Mouse (Mus musculus) forebrain, embryonic 16.5 days (tissue): ENCODE measurements around the gene St6galnac3. TPM values are rescaled to one million over a fixed set of nuclear protein-coding genes. Genes with fewer than 3 reads are reported as not detected.

ENCODE experiments used
- ATAC-seq: fragments of 200-750 bp; cut with Nextera tagmentation; 2 replicates; pipeline ENCODE4 v1.8.0; 2017; ENCODE audit warnings: mild to moderate bottlenecking, moderate library complexity
- H3K27ac ChIP-seq: fragments of 300-500 bp; sonication (generic); 2 replicates; pipeline ENCODE4 v1.5.1; 2014; ENCODE audit warnings: low read length, control low read depth
- H3K27me3 ChIP-seq: fragments of 300-500 bp; sonication (generic); replicated peaks from 2 replicates; pipeline ENCODE4 v1.6.1; 2014; ENCODE audit warnings: low read length; ENCODE audit not compliant: control insufficient read depth, insufficient read depth
- H3K36me3 ChIP-seq: fragments of 300-500 bp; sonication (generic); 2 replicates; pipeline ENCODE4 v1.6.1; 2014; ENCODE audit not compliant: control insufficient read depth, insufficient read depth
- H3K4me1 ChIP-seq: fragments of 300-500 bp; sonication (generic); replicated peaks from 2 replicates; pipeline ENCODE4 v1.6.1; 2014; ENCODE audit warnings: low read length; ENCODE audit not compliant: control insufficient read depth, insufficient read depth
- H3K4me2 ChIP-seq: fragments of 300-500 bp; sonication (generic); 2 replicates; pipeline ENCODE4 v1.6.1; 2014; ENCODE audit warnings: mild to moderate bottlenecking, low read length, control low read depth
- H3K4me3 ChIP-seq: fragments of 300-500 bp; sonication (generic); replicated peaks from 2 replicates; pipeline ENCODE4 v1.5.1; 2014; ENCODE audit warnings: mild to moderate bottlenecking, low read length, control low read depth
- H3K9ac ChIP-seq: fragments of 300-500 bp; sonication (generic); replicated peaks from 2 replicates; pipeline ENCODE4 v1.6.1; 2014; ENCODE audit warnings: low read depth, low read length, control low read depth
- H3K9me3 ChIP-seq: fragments of 300-500 bp; sonication (generic); 2 replicates; pipeline ENCODE4 v1.6.1; 2016; ENCODE audit warnings: low read length; ENCODE audit not compliant: control insufficient read depth
- WGBS: fragments of 180-500 bp; shearing (Covaris S2); extraction: QIAGEN DNeasy Blood & Tissue Kit; methylation state at CpG from one replicate; pipeline ENCODE4 v1.1.7; 2014; 5-methylcytosine and 5-hydroxymethylcytosine counted together
- polyA plus RNA-seq: library from polyadenylated mRNA; unstranded; fragments of >200 nt; fragmentation: Nextera tagmentation; extraction: Ambion mirVana; gene quantifications from 2 replicates; pipeline ENCODE4 v1.2.1, GENCODE M21; 2015

St6galnac3 gene
- polyA plus RNA-seq, 1 experiment from 2014 or later = 23.5 TPM

- no peaks in the 10 kb centered on the region for H3K9me3 ChIP-seq
- no peak overlapping the region for H3K4me3 ChIP-seq
- H3K36me3 ChIP-seq = no peaks in the 10 kb centered on the region
- H3K4me2 ChIP-seq = peak overlapping the region; percentile 25
- ATAC-seq = peak; percentile 77
- no peak overlapping the region for H3K9ac ChIP-seq
- 21% methylated on average over 22 of the region's 22 CpGs for WGBS
- H3K4me1 ChIP-seq = peaks cover 11% of the 10 kb centered on the region
- H3K27me3 ChIP-seq = no peaks in the 10 kb centered on the region
- H3K27ac ChIP-seq = no peak overlapping the region
Measured at GRCm38 (mm10) chr3:153296375-153297068, 428.5 kb downstream of the St6galnac3 start.

GRCm38 (mm10) chr3:153292853-153293252 lies 432.1 kb downstream of the St6galnac3 start:
- Histone ChIP-seq H3K27ac (no peak overlapping the region), H3K9ac (no peak overlapping the region), H3K4me3 (no peak overlapping the region), H3K27me3 (no peaks in the 10 kb centered on the region), H3K36me3 (no peaks in the 10 kb centered on the region), H3K9me3 (no peaks in the 10 kb centered on the region), H3K4me2 (no peak overlapping the region), H3K4me1 (peaks cover 9% of the 10 kb centered on the region)
- ATAC-seq = no peak
- WGBS = 97% methylated on average over 5 of the region's 5 CpGs

GRCm38 (mm10) chr3:153292363-153292762 lies 432.6 kb downstream of the St6galnac3 start:
- Histone ChIP-seq H3K4me2 (no peak overlapping the region), H3K9ac (no peak overlapping the region), H3K4me3 (no peak overlapping the region), H3K9me3 (no peaks in the 10 kb centered on the region), H3K4me1 (peaks cover 9% of the 10 kb centered on the region), H3K27me3 (no peaks in the 10 kb centered on the region), H3K36me3 (no peaks in the 10 kb centered on the region), H3K27ac (no peak overlapping the region)
- 75% methylated on average over 9 of the region's 9 CpGs for WGBS
- ATAC-seq = no peak

GRCm38 (mm10) chr3:153291406-153292045 lies 433.4 kb downstream of the St6galnac3 start:
- Histone ChIP-seq H3K4me3 (no peak overlapping the region), H3K27ac (no peak overlapping the region), H3K4me1 (peaks cover 5% of the 10 kb centered on the region), H3K36me3 (no peaks in the 10 kb centered on the region), H3K9ac (no peak overlapping the region), H3K9me3 (no peaks in the 10 kb centered on the region), H3K27me3 (no peaks in the 10 kb centered on the region), H3K4me2 (no peak overlapping the region)
- WGBS = 89% methylated on average over 6 of the region's 6 CpGs
- no peak for ATAC-seq

- H3K4me1 ChIP-seq = no peaks in the 10 kb centered on the region
- H3K27ac ChIP-seq = no peak overlapping the region
- H3K9me3 ChIP-seq = no peaks in the 10 kb centered on the region
- no peak overlapping the region for H3K4me3 ChIP-seq
- WGBS = 89% methylated on average over 4 of the region's 4 CpGs
- H3K4me2 ChIP-seq = no peak overlapping the region
- no peak for ATAC-seq
- H3K27me3 ChIP-seq = no peaks in the 10 kb centered on the region
- H3K9ac ChIP-seq = no peak overlapping the region
- H3K36me3 ChIP-seq = no peaks in the 10 kb centered on the region
Measured at GRCm38 (mm10) chr3:153289971-153290370, 435.0 kb downstream of the St6galnac3 start.

- no peak overlapping the region for H3K9ac ChIP-seq
- H3K4me3 ChIP-seq = no peak overlapping the region
- H3K9me3 ChIP-seq = no peaks in the 10 kb centered on the region
- no peak overlapping the region for H3K4me2 ChIP-seq
- H3K36me3 ChIP-seq = no peaks in the 10 kb centered on the region
- ATAC-seq = no peak
- H3K27me3 ChIP-seq = no peaks in the 10 kb centered on the region
- WGBS = 94% methylated on average over 4 of the region's 4 CpGs
- no peak overlapping the region for H3K27ac ChIP-seq
- H3K4me1 ChIP-seq = peaks cover 5% of the 10 kb centered on the region
Measured at GRCm38 (mm10) chr3:153287564-153287963, 437.4 kb downstream of the St6galnac3 start.

GRCm38 (mm10) chr3:153287081-153287480 lies 437.9 kb downstream of the St6galnac3 start:
- no peak overlapping the region for H3K9ac ChIP-seq
- no peaks in the 10 kb centered on the region for H3K9me3 ChIP-seq
- H3K27me3 ChIP-seq = no peaks in the 10 kb centered on the region
- H3K36me3 ChIP-seq = no peaks in the 10 kb centered on the region
- H3K4me2 ChIP-seq = no peak overlapping the region
- H3K4me1 ChIP-seq = peaks cover 10% of the 10 kb centered on the region
- WGBS = 70% methylated on average over 6 of the region's 6 CpGs
- no peak overlapping the region for H3K27ac ChIP-seq
- H3K4me3 ChIP-seq = no peak overlapping the region
- ATAC-seq = no peak

- Histone ChIP-seq H3K4me2 (peak overlapping the region; percentile 12; the same call in 1 of the 2 replicates), H3K9ac (no peak overlapping the region), H3K9me3 (no peaks in the 10 kb centered on the region), H3K36me3 (no peaks in the 10 kb centered on the region), H3K27ac (no peak overlapping the region), H3K4me3 (no peak overlapping the region), H3K4me1 (peaks cover 24% of the 10 kb centered on the region), H3K27me3 (no peaks in the 10 kb centered on the region)
- ATAC-seq = peak; percentile 54
- WGBS = 44% methylated on average over 16 of the region's 16 CpGs
Measured at GRCm38 (mm10) chr3:153282123-153282765, 442.7 kb downstream of the St6galnac3 start.

GRCm38 (mm10) chr3:153278249-153278648 lies 446.7 kb downstream of the St6galnac3 start:
- no peak overlapping the region for H3K4me3 ChIP-seq
- peaks cover 29% of the 10 kb centered on the region for H3K4me1 ChIP-seq
- peaks cover 11% of the 10 kb centered on the region for H3K9me3 ChIP-seq
- no peaks in the 10 kb centered on the region for H3K36me3 ChIP-seq
- H3K27me3 ChIP-seq = no peaks in the 10 kb centered on the region
- no peak for ATAC-seq
- no peak overlapping the region for H3K9ac ChIP-seq
- H3K4me2 ChIP-seq = no peak overlapping the region
- no peak overlapping the region for H3K27ac ChIP-seq
- 82% methylated on average over 5 of the region's 5 CpGs for WGBS
